25 mouse cellular contexts compared by ENCODE assay signal in genomic region chr15:5512546-5512945, GRCm38 (mm10).
DNase-seq lines count a peak whose midpoint lies in the region; ATAC-seq and TF ChIP-seq lines count a peak whose summit lies in the region.
"Had no signal": no experiment of that assay in that cellular context is flagged by ENCODE, and none has a peak within 500 bp of the region (broad histone marks: within the 10 kb centered on the region; RNA-seq: fewer than 3 reads in every experiment).

No protein-coding gene starts in this region.

- no peak for ATAC-seq in intestine, postnatal 0 days
- ATAC-seq in intestine, embryonic 15.5 days = no peak
- ATAC-seq in CD4-positive, CD25-positive, alpha-beta regulatory T cell, adult 4 months = peak; percentile 29
- ATAC-seq in granulocyte monocyte progenitor cell, adult 5-6 weeks (replicated peaks; ENCODE audit: poor library complexity, severe bottlenecking) = 0 out of 2 replicates have a peak, but pooled peaks have one; percentile 17
- ATAC-seq in cerebellum, adult (ENCODE audit: insufficient number of reproducible peaks, low FRiP score, low TSS enrichment) = no peak
- ATAC-seq: forebrain, embryonic 14.5 days; forebrain, postnatal 0 days; hindbrain, postnatal 0 days; Patski had no signal

- no peak for DNase-seq in cerebellum, postnatal 25 days
- DNase-seq in left cerebral cortex, postnatal 25 days (ENCODE audit: low spot score in 2 of 2) = no peak
- DNase-seq: adrenal gland, adult 2 months; adrenal gland, postnatal 14 days; cerebellum, adult 11-12 months; cerebellum, adult 8-10 months; cerebellum, postnatal 14 days; forebrain, postnatal 0 days; heart, postnatal 4 days had no signal

- intact Hi-C loops in left cerebral cortex, postnatal 25 days (cut with DNase I) = no loop called here

- no peaks in the 10 kb centered on the region for H3K27me3 ChIP-seq in intestine, postnatal 0 days (replicated peaks; ENCODE audit: control insufficient read depth, insufficient read depth, low read length)
- H3K27me3 ChIP-seq in intestine, embryonic 15.5 days (replicated peaks) = no peaks in the 10 kb centered on the region
- no peaks in the 10 kb centered on the region for H3K27me3 ChIP-seq in small intestine, adult 2 months (ENCODE audit: control insufficient read depth, insufficient read depth, low read length)
- H3K27me3 ChIP-seq: embryonic facial prominence, embryonic 12.5 days; embryonic facial prominence, embryonic 15.5 days; heart, embryonic 13.5 days; Patski had no signal

- no peak overlapping the region for H3K4me2 ChIP-seq in intestine, postnatal 0 days (replicated peaks; ENCODE audit: low read depth)
- no peak overlapping the region for H3K4me2 ChIP-seq in intestine, embryonic 15.5 days (replicated peaks)
- H3K4me2 ChIP-seq: embryonic facial prominence, embryonic 12.5 days; embryonic facial prominence, embryonic 15.5 days; heart, embryonic 13.5 days; hindbrain, embryonic 14.5 days had no signal

- WGBS in intestine, postnatal 0 days = 81% methylated on average over 5 of the region's 5 CpGs
- 87% methylated on average over 5 of the region's 5 CpGs for WGBS in intestine, embryonic 15.5 days
- 56% methylated on average over 5 of the region's 5 CpGs for WGBS in small intestine, adult 2 months

- H3K4me3 ChIP-seq in intestine, postnatal 0 days (ENCODE audit: low read depth, low read length) = no peak overlapping the region
- no peak overlapping the region for H3K4me3 ChIP-seq in intestine, embryonic 15.5 days (replicated peaks)
- H3K4me3 ChIP-seq in small intestine, adult 2 months (ENCODE audit: low read depth, low read length) = no peak overlapping the region
- H3K4me3 ChIP-seq: embryonic facial prominence, embryonic 12.5 days; embryonic facial prominence, embryonic 15.5 days; gastrocnemius, adult 2 months; heart, embryonic 10.5 days; heart, embryonic 13.5 days had no signal

- no peak for TF ChIP-seq CTCF in intestine, postnatal 0 days (IDR thresholded peaks at IDR 0.05; ENCODE audit: low read depth)
- no peak for TF ChIP-seq CTCF in small intestine, adult 2 months (IDR thresholded peaks at IDR 0.05; ENCODE audit: extremely low read depth, insufficient read length, insufficient replicate concordance, low read depth, low read length)

- peak overlapping the region; percentile 46; the same call in 1 of the 2 replicates for H3K27ac ChIP-seq in intestine, postnatal 0 days (ENCODE audit: low read depth, low read length)
- no peak overlapping the region for H3K27ac ChIP-seq in intestine, embryonic 15.5 days
- peak overlapping the region; percentile 72; the same call in 1 of the 2 replicates for H3K27ac ChIP-seq in small intestine, adult 2 months (ENCODE audit: insufficient read depth, low read depth, low read length)
- H3K27ac ChIP-seq: embryonic facial prominence, embryonic 12.5 days; embryonic facial prominence, embryonic 15.5 days; gastrocnemius, adult 2 months; heart, embryonic 10.5 days; heart, embryonic 13.5 days; hindbrain, embryonic 14.5 days; hindbrain, postnatal 0 days had no signal

- 0 out of 2 replicates have a peak, but pooled peaks cover 4% of the 10 kb centered on the region for H3K4me1 ChIP-seq in intestine, postnatal 0 days (replicated peaks; ENCODE audit: control insufficient read depth, insufficient read depth, low read length)
- no peaks in the 10 kb centered on the region for H3K4me1 ChIP-seq in intestine, embryonic 15.5 days (replicated peaks)
- H3K4me1 ChIP-seq in small intestine, adult 2 months (ENCODE audit: control insufficient read depth, insufficient read depth, insufficient read length, low read length) = peaks cover 18% of the 10 kb centered on the region; the same call in 1 of the 2 replicates
- H3K4me1 ChIP-seq: embryonic facial prominence, embryonic 12.5 days; embryonic facial prominence, embryonic 15.5 days; heart, embryonic 10.5 days; heart, embryonic 13.5 days had no signal

- no peaks in the 10 kb centered on the region for H3K9me3 ChIP-seq in intestine, postnatal 0 days (ENCODE audit: control insufficient read depth)
- H3K9me3 ChIP-seq in intestine, embryonic 15.5 days = no peaks in the 10 kb centered on the region
- H3K9me3 ChIP-seq: embryonic facial prominence, embryonic 12.5 days; embryonic facial prominence, embryonic 15.5 days; G1E; heart, embryonic 10.5 days; heart, embryonic 13.5 days had no signal

- H3K36me3 ChIP-seq in intestine, postnatal 0 days (ENCODE audit: control insufficient read depth, insufficient read depth) = no peaks in the 10 kb centered on the region
- no peaks in the 10 kb centered on the region for H3K36me3 ChIP-seq in intestine, embryonic 15.5 days
- no peaks in the 10 kb centered on the region for H3K36me3 ChIP-seq in small intestine, adult 2 months (ENCODE audit: control insufficient read depth, insufficient read depth, low read length)
- H3K36me3 ChIP-seq: embryonic facial prominence, embryonic 12.5 days; embryonic facial prominence, embryonic 15.5 days; G1E; heart, embryonic 10.5 days; heart, embryonic 13.5 days had no signal

- no peak for TF ChIP-seq POLR2A in small intestine, adult 2 months (IDR thresholded peaks at IDR 0.05; ENCODE audit: low read depth, low read length)

- H3K9ac ChIP-seq in intestine, postnatal 0 days (ENCODE audit: low read depth, low read length) = no peak overlapping the region
- no peak overlapping the region for H3K9ac ChIP-seq in intestine, embryonic 15.5 days
- H3K9ac ChIP-seq: embryonic facial prominence, embryonic 12.5 days; embryonic facial prominence, embryonic 15.5 days; forebrain, postnatal 0 days; heart, embryonic 13.5 days; hindbrain, embryonic 14.5 days had no signal

Comparison
In these comparisons a context has a peak if more than half of its experiments do, and no peak if none do; other contexts are left out.
1. ATAC-seq: peak in CD4-positive, CD25-positive, alpha-beta regulatory T cell, adult 4 months (single experiment) and granulocyte monocyte progenitor cell, adult 5-6 weeks (single experiment); none in intestine, postnatal 0 days (single experiment), intestine, embryonic 15.5 days (single experiment) and cerebellum, adult (single experiment).